Mouse (Mus musculus) gastrocnemius, postnatal 25 days (tissue): ENCODE data around the gene Map4k4. TPM values are rescaled to one million over a fixed set of nuclear protein-coding genes. Genes with fewer than 3 reads are reported as not detected.

Experiments used
- DNase-seq: peaks from one replicate; pipeline ENCODE4 v3.0.0; 2022
- total RNA-seq, 2 experiments: library from RNA; stranded (reverse); gene quantifications; 1 replicate in 1 of 2; 2 replicates in 1 of 2; pipeline ENCODE4 v1.2.3; 2021

Map4k4 gene
- total RNA-seq, 2 experiments from 2014 or later: 32.6 to 36.0 TPM

DNA sequence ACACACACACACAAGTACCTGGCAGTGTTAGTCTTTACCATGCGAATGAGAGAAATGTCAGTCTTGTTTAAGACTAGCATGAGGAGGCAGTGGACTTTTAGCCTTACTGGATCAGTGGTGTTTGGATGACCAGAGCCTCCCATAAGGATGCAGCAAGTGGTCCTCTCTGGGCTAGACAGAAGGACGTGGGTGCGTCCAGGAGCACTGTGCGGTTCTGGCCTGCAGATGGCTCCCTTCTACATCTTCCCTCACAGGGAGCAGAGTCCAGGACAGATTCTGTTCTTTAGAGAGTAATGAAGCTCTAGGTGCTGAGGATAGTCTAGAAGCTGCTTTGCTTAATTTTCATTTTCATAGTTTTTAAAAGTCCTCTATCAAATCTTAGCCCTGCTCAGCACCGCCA, 100.2 kb downstream of the Map4k4 start:
- DNase-seq: no peak

DNA sequence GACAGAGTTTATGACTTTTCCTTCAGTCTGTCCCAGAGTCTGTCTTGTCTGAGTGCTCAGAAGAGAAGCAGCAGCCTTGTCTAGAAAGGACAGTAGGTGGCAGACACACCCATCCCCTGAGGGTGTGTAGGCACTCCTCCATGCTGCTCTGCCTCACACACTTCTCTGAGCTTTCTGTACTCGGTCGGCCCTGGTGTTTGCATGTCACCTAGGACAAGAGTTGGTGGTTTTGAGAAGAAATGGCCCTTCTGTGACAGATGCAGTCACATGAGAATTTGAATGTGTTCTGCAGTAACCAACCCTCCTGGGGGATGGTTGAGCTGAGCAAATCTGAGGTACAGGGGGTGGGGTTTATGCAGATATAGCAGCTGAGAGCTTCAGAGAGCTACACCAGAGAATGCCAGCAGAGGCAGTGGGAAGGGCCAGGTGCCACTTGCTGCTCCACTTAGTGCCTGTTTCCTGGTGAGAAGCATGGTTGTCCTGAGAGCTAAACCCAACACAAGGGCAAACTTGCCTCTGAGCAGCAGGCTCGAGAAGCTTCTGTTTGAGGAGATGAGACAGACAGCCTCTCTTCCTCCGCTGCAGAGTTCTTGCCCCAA, 101.5 kb downstream of the Map4k4 start:
- no peak for DNase-seq

GRCm38 (mm10) chr1:40006043-40006651, 105.4 kb downstream of the Map4k4 start:
- no peak for DNase-seq

DNA sequence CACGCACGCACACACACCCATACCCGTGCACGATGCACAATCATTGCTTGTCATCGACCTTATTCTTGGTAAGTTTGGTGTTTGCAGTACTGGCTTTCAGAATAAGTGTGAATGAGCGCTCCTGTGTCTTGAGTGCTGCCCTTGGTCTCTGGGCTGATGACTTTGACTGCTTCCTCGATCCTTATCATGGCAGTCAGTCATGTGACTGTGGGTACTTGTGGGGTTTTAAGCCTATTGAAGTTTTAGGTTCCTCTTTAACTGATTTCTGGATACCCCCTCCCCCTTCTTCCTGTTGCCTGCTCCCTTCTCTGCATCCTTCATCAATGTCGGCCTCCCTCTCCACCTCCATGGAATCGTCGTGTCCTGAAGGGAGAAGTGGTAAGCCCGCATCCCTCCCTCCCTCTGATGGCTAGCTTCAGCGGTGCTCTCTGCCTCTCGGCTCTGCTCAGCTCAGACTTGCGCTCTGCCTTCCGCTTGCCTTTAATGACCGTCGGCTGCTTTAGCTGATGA, 107.3 kb downstream of the Map4k4 start:
- no peak for DNase-seq

DNA sequence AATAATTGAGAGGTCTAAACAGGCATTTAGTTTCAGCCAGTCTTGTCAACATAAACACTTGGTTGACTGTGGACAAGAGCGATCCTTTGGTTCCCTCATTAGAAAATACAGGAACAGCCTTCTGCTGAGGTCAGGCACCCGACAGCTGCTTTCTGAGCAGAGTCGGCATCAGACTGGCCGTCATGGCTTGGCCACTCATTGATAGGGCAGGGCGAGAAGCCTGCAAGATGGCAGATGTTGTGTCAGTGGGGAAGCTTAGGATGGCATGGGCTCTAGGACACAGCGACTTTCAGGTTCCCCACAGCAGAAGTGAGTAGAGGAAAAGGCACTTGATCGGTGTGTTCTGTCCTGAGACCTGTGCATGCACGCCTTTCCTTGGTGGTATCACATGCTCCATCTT, 112.0 kb downstream of the Map4k4 start:
- no peak for DNase-seq

DNA sequence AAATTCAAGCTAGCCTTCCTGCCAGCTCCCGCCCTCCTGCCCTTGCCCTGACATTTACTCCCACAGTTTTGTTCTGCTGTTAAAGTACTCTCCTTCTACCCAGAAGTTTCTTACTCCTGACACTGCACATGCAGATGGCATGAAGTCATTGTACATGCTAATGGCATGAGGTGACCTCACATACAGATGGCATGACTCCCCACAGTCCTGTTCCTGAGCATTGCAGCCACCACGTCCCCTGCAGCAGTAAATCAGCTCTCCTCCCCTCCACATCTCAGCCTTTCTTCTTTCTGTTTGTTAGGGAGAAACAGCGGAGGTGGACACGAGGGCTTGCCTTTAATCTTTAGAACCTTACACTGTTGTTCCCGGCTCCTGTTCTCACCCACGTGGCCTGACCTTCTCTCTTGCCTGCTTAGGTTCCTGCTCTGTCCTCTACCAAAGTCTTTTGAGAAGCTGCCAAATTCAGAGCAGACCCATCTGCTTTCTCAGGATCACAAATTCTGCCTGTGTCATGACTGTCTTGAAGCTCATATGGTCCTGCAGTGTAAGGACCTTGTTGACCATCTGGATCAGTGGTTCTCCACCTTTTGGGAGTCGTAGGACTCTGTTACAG, 114.5 kb downstream of the Map4k4 start:
- DNase-seq: no peak

- no peak for DNase-seq
These were observed 120.9 kb downstream of the Map4k4 start for GRCm38 (mm10) chr1:40021617-40022016.

DNA sequence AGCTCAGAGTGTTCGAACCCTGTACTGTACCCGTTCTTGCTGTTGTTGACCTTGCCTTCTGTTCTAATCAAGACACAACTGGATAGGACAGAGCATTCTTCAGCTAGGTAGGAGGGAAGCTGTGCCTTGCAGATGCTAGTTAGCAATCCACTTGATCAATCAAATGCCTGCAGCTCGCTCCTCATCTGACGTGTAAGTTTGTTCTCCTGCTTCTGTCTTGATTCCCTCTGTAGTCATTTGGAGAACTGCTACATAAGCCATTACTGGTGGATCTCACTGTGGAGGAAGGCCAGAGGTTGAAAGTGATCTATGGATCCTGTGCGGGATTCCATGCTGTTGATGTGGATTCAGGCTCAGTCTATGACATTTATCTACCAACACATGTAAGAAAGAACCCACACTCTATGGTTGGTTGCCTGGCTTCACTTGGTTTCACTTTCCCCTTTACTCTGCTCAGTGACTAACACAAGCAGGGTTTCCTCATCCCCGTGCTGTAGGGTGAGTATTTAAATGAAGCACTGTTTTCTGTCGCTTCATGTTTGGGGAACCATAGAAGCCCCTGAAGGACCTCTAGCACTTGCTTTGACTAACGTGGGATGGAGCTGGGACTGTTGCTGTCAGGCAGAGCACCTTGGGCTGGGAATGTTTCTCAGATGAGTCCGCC, 121.9 kb downstream of the Map4k4 start:
- no peak for DNase-seq

GRCm38 (mm10) chr1:40023206-40023605, 122.5 kb downstream of the Map4k4 start:
- DNase-seq: no peak

DNA sequence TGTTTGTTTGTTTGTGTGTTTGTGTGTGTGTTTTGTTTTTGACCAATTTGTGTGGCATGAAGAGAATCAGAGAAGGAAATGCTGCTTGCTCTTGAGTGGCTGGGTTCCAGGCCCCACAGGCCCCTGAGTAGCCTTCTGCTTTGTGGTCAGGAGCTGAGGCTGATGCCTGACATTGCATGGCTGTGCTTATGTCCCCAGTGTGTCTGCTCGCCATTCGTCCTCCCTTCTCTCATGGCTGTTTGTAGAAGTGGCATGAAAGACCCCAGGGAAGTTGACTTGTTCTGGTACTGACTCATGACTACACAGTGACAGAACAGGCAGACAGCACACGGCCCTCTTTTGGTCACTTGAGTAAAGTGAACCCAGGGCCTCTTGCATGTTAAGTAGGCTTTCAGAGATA, 123.0 kb downstream of the Map4k4 start:
- DNase-seq: no peak

DNA sequence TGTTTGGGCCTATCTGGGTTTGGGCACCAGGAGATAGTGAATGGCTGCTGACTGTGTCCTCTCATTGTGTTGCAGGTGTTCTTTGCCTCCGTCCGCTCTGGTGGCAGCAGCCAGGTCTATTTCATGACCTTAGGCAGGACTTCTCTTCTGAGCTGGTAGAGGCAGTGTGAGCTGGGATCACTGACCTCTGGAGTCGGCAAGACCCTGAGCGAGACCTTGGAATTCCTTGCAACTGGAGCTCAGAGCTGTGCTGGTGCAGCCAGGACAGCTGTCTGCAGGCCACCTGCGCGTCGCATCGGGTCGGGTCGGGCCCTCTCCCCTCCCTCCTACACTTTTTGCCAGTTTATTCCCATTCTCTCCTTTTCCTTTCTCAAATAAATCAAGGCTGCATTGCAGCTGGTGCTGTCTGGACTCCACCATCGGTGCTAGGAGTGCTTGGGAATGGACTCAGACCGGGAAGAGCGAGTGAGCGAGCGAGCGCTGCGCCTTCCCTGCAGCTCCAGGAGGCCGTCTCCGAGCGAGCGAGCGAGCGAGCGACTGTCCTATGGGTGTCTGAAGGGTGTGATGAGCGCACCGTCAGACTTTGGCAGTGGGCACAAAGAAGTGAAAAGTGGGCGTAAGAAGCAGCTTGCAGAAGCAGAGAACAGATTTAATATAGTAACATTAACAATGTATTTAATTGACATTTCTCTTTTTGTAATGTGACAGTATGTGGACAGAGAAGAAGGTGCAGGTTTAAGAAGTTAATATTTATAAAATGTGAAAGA, 124.0 kb downstream of the Map4k4 start:
- DNase-seq: no peak

GRCm38 (mm10) chr1:40025416-40025815, 124.7 kb downstream of the Map4k4 start:
- DNase-seq: no peak

GRCm38 (mm10) chr1:40027116-40027620, 126.5 kb downstream of the Map4k4 start:
- DNase-seq: no peak

DNA sequence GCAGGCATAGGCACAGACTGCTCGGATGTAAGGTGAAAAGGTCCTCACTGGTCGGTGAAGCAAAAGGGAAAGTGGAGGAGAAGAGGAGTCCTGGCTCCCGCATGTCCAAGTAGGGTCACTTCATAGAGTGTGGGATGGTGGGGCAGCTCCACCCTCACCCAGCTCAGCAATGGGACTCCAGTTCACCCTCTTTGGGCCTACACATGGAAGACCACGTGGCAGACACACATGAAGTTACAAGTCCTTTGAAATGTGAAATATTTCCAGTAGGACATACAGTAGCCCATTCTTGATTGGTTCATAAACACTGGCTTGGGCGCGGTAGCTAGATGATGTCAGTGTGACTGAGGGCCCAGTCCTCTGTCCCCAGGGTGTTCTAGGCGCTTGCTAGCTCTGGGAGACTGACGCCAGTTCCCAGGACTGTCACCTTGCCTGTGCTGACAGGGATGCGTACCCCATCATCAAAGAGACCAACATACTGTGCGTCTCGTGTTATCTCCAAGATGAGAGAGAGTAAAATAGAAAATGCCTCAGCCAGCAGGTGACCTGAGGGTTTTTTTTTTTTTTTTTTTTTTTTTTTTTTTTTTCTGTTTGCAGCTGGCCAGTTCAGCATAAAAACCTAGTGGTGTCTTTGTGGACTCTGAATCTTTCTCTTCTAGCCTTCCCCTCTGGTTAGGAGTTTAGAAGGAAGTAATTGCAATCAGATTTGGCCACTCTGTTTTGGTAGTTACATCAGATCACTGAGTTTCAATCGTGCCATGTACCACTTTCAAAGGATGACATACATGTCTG, 127.7 kb downstream of the Map4k4 start:
- no peak for DNase-seq

GRCm38 (mm10) chr1:40029597-40029996, 128.9 kb downstream of the Map4k4 start:
- no peak for DNase-seq

DNA sequence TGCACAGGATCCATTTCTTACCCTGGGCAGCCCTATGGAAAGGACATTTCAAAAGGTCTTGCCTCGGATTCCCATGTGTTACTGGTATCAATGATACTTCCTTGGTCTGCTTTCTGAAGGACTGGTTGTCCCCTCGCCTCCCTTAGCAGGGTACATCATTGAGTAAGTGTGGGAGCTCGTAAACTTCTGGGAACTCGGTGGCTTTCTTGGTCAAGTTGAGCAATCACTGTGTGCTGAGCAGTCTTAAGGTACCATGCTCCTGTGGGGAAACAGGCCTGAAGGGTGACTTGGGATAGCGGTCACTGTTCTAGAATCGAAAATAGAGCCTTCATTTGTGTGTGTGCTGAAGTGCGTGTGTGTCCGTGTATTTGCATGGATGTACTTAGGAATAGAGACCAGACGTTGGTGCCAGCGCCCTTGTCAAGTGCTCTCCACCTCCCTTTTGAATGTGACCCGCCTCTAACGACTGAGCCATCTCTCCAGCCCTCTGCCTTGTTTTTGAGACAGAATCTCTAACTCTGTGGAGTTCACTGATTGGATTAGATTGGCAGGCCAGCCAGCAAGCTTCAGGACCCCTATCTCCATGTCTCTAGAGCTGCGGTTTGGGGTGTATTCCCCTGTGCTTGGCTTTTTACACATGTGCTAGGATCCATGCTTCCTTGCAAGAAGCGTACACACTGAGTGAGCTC, 129.7 kb downstream of the Map4k4 start:
- DNase-seq: no peak

DNA sequence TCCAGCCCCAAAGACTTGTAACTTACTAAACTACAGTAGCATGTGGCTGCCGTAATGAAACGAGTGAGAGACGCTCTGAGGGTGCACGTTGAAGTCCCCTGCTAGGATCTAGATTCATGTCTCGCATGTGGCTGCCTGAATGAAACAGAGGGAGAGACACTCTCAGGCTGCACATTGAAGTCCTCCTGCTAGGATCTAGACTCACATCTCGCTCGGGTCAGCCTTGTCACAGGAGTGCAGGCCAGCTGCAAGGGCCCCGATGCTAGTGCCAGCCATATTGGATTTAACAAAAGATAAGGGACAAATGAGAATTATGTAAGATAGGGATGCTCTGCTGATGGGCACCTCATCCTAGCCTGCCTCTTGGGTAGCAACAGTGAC, 130.3 kb downstream of the Map4k4 start:
- DNase-seq: no peak

DNA sequence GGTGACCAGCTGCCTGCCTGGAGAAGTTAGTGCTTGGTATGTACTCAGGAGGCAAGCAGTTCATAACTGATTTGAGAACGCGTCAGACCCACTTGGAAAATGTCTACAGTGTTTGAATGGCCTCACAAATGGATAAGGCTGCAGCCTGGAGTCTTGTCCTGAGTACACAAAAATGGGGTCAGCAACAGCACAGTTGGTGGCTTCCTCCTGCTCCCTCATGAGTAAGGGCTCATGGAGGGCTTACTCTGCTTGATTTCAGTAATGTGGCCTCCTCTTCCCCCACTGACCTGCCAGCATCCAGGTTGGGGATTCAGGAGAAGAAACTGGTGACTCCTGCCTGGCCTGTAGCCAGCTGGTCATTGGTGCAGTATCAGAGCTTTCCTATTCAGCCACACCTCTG, 130.9 kb downstream of the Map4k4 start:
- no peak for DNase-seq

GRCm38 (mm10) chr1:40033315-40033714, 132.6 kb downstream of the Map4k4 start:
- DNase-seq: no peak

- peak; percentile 60 for DNase-seq
These were observed 133.2 kb downstream of the Map4k4 start for GRCm38 (mm10) chr1:40033743-40034420.
